Mouse (Mus musculus) erythroblast, embryonic 14.5 days (primary cell): ENCODE measurements around the gene Ddx20.

Source experiments
- GATA1 ChIP-seq: IDR thresholded peaks from 2 replicates; pipeline ENCODE4 v1.6.1; 2012; ENCODE audit warnings: low read length, inconsistent platforms, mixed read lengths
- TAL1 ChIP-seq: IDR thresholded peaks from 3 replicates; pipeline ENCODE4 v1.6.1; 2012; ENCODE audit warnings: low read length, inconsistent platforms, mixed read lengths

DNA sequence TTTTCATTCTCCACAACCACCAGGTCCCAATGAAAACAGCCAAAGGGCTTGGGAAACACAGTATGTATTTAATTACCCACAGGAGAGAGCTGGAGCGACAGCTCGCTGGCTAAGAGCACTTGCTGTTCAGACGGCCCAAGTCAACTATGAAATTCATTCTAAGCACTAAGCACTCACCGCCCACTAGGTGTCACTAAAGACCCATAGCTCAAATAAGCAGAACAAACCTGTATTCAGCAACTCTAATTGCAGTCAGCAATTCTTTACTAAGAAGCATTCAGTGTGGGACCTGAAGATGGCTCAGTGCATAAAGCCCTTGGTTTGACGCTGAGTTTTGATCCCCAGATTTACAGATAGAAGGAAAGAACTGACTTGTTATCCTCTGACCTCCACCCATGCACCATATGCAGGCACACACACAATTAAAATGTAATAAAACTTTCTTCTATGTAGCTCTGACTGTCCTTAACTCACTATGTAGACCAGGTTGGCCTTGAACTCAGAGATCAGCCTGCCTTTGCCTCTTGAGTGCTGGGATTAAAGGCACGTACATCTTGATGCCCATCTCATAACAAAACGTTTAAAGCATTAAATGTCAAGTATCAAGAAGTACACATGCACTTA lies 12.7 kb downstream of the Ddx20 start:
- TF ChIP-seq GATA1 (no peak), TAL1 (no peak)
